Mouse (Mus musculus): Measurements from ENCODE around the gene Wnt5a. TPM values are rescaled to one million over a fixed set of nuclear protein-coding genes. Genes with fewer than 3 reads are reported as not detected.

Gene Wnt5a
- polyA plus RNA-seq (2017; shearing (Covaris generic)): not detected

DNA sequence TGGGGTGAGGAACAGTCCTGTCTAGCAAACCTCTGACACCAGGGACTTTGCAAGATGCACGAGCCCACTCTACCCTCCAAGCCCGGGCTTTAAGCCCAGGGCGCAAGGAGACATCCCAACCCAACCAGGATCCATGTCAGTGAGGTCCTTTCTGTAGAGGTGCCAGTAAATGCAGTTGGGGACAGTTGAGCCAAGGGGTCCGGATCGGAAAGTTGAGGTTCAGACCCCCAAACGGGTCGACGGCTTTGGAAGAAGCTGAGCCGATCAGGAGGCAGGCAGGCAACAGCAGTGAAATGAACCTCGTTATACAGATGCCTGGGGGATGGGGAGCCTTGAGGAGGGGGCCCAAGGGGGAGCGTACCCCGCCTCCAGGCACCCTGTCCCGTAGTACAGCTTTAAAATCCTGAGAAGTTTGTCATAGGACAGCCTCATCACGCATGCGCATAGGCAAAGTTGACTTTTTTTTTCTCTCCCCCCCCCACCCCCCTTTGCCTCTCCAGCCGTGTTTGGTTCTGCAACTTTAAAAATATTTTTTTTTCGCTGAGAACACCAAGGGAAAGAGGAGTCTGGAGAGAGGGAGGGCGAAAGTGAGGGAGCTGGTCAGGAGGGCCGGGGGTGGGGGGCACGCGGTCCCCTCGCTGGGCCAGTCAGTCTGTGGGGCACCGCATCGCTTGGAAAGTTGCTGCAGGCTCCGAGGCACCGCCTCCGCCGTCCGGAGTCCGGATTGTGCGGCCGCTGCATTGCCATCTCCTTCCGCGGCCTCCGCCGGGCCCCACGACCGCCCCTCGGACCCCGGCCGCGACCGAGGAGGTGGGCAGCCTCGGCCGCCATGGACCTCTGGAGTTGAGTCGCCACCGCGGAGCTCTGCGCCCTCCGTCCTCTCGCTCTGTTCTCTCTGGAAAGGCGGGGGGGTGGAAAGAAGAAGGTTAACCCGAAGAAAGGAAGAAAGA lies at the start of gene Wnt5a:
Gene Wnt5a, plus strand, starts transcription at position 650 of the 950 bp plus-strand sequence.

